Mouse (Mus musculus) lung, postnatal 0 days (tissue): ENCODE results near the gene 4930544D05Rik.
"Not testable (repeated sequence)": the region's sequence is repeated elsewhere in the genome, so short reads cannot be mapped to it uniquely, and the experiment has no call there.

Experiments used
- CTCF ChIP-seq: IDR thresholded peaks from 2 replicates; pipeline ENCODE4 v1.5.1; 2016; ENCODE audit warnings: antibody characterized with exemption, mild to moderate bottlenecking
- EP300 ChIP-seq: IDR thresholded peaks from 2 replicates; pipeline ENCODE4 v1.6.1; 2016; ENCODE audit warnings: antibody characterized with exemption, mild to moderate bottlenecking, control low read depth

DNA sequence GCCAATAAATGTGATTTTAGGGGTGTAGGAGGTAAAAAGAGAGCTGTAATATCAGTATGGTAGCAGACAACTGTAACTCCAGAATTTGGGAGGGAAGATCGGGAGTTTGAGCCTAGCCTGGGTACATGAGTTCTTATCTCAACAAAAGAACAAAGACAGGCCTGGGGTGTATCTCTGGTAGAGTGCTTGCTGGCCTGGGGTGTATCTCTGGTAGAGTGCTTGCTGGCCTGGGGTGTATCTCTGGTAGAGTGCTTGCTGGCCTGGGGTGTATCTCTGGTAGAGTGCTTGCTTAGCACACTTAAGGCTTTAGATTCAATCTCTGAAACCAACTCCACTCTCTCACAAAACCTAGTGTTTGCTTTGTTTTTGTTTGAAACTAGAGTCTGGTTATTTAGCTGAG, 45.0 kb upstream of the 4930544D05Rik start:
- not testable (repeated sequence) for TF ChIP-seq EP300, CTCF
